Mouse (Mus musculus): Measurements from ENCODE around the gene Gm44502.

The Gm44502 gene

GRCm38 (mm10) chr15:89399716-89400115 lies 29.8 kb downstream of the Gm44502 start:
- DNase-seq (ENCODE audit: inconsistent ontology term) = no peak

GRCm38 (mm10) chr15:89398146-89398545 lies 31.4 kb downstream of the Gm44502 start:
- DNase-seq (ENCODE audit: inconsistent ontology term) = no peak

GRCm38 (mm10) chr15:89396883-89397282 lies 32.6 kb downstream of the Gm44502 start:
- no peak for DNase-seq (ENCODE audit: inconsistent ontology term)

GRCm38 (mm10) chr15:89390081-89390480 lies 39.4 kb downstream of the Gm44502 start:
- DNase-seq (ENCODE audit: inconsistent ontology term) = no peak

- no peak for DNase-seq (ENCODE audit: inconsistent ontology term)
Measured at GRCm38 (mm10) chr15:89387127-89387526, 42.4 kb downstream of the Gm44502 start.

GRCm38 (mm10) chr15:89384617-89385016 lies 44.9 kb downstream of the Gm44502 start, which contains the start of gene Klhdc7b:
Gene Klhdc7b, plus strand, starts transcription at chr15:89384917.
- DNase-seq (ENCODE audit: inconsistent ontology term) = no peak

GRCm38 (mm10) chr15:89379429-89379828 lies 50.1 kb downstream of the Gm44502 start:
- no peak for DNase-seq (ENCODE audit: inconsistent ontology term)

- DNase-seq (ENCODE audit: inconsistent ontology term) = peak; percentile 39
Measured at GRCm38 (mm10) chr15:89378831-89379401, 50.6 kb downstream of the Gm44502 start, which contains the start of gene Odf3b. Gene Odf3b, minus strand, starts transcription at chr15:89379282.

- no peak for DNase-seq (ENCODE audit: inconsistent ontology term)
Measured at GRCm38 (mm10) chr15:89377938-89378828, 51.3 kb downstream of the Gm44502 start.

- DNase-seq (ENCODE audit: inconsistent ontology term) = no peak
Measured at GRCm38 (mm10) chr15:89377362-89377761, 52.1 kb downstream of the Gm44502 start.

GRCm38 (mm10) chr15:89376957-89377356 lies 52.5 kb downstream of the Gm44502 start, which contains the start of gene Tymp:
Gene Tymp, minus strand, starts transcription at chr15:89377039.
- DNase-seq (ENCODE audit: inconsistent ontology term) = no peak

- DNase-seq (ENCODE audit: inconsistent ontology term) = no peak
Measured at GRCm38 (mm10) chr15:89376040-89376439, 53.5 kb downstream of the Gm44502 start.

GRCm38 (mm10) chr15:89374801-89375534 lies 54.5 kb downstream of the Gm44502 start:
- DNase-seq (ENCODE audit: inconsistent ontology term) = no peak

GRCm38 (mm10) chr15:89374340-89374739 lies 55.2 kb downstream of the Gm44502 start:
- DNase-seq (ENCODE audit: inconsistent ontology term) = no peak

GRCm38 (mm10) chr15:89373762-89374248 lies 55.7 kb downstream of the Gm44502 start, which contains the start of gene Sco2:
Gene Sco2, minus strand, starts transcription at chr15:89373846.
- peak; percentile 93 for DNase-seq (ENCODE audit: inconsistent ontology term)

GRCm38 (mm10) chr15:89373027-89373761 lies 56.3 kb downstream of the Gm44502 start:
- peak; percentile 81 for DNase-seq (ENCODE audit: inconsistent ontology term)

- no peak for DNase-seq (ENCODE audit: inconsistent ontology term)
Measured at GRCm38 (mm10) chr15:89372536-89372935, 57.0 kb downstream of the Gm44502 start.

GRCm38 (mm10) chr15:89372068-89372467 lies 57.4 kb downstream of the Gm44502 start:
- DNase-seq (ENCODE audit: inconsistent ontology term) = no peak

Measured in Muller cell, postnatal 12 days (primary cell).